Comparison of ENCODE assay signal across 8 mouse cellular contexts in genomic region chr2:120970559-120971080, GRCm38 (mm10). TPM values are rescaled to one million over a fixed set of nuclear protein-coding genes. Genes with fewer than 3 reads are reported as not detected.
DNase-seq lines count a peak whose midpoint lies in the region; ATAC-seq and TF ChIP-seq lines count a peak whose summit lies in the region.

Ubr1 (minus strand) TSS chr2:120970715.

- peak within 1 kb of the TSS; percentile 83 for H3K4me3 ChIP-seq in hindbrain, postnatal 0 days (ENCODE audit: low read length)
- peak within 1 kb of the TSS; percentile 82 for H3K4me3 ChIP-seq in left cerebral cortex, adult 2 months
- H3K4me3 ChIP-seq in macrophage (ENCODE audit: inconsistent target): peak within 1 kb of the TSS; percentile 88

- H3K4me2 ChIP-seq in hindbrain, postnatal 0 days (ENCODE audit: low read depth, low read length): peak within 1 kb of the TSS; percentile 89

- ATAC-seq in activated CD4-positive, CD25-positive, alpha-beta regulatory T cell, adult 4 months: peak; percentile 95
- ATAC-seq in common myeloid progenitor, adult 5-6 weeks (replicated peaks; ENCODE audit: low read depth, poor library complexity, severe bottlenecking): peak; percentile 98
- ATAC-seq in hindbrain, postnatal 0 days: peak; percentile 94

- intact Hi-C loops in left cerebral cortex, adult 2 months (cut with DNase I): no loop called here

- H3K9ac ChIP-seq in hindbrain, postnatal 0 days (replicated peaks; ENCODE audit: low read length): peak within 1 kb of the TSS; percentile 83

- no peaks in the 10 kb centered on the region for H3K9me3 ChIP-seq in hindbrain, postnatal 0 days (ENCODE audit: low read length)

- H3K27me3 ChIP-seq in hindbrain, postnatal 0 days (ENCODE audit: insufficient read depth, low read length): no peaks in the 10 kb centered on the region

- H3K4me1 ChIP-seq in hindbrain, postnatal 0 days (ENCODE audit: insufficient read depth, low read length): peaks cover 12% of the 10 kb centered on the region

- H3K79me2 ChIP-seq in macrophage (ENCODE audit: inconsistent target): peaks cover 47% of the 10 kb centered on the region

- peak; percentile 67 to 79 for DNase-seq in gastrocnemius, adult 8-10 months (ENCODE audit: low spot score in 2 of 2)
- peak; percentile 96 for DNase-seq in hindbrain, postnatal 0 days (ENCODE audit: low spot score)
- DNase-seq in left cerebral cortex, adult 2 months (ENCODE audit: extremely low spot score in 1 of 2, low spot score in 2 of 2): peak; percentile 78 to 86
- peak; percentile 78 for DNase-seq in retina, postnatal 7 days (ENCODE audit: low read depth, low spot score)
- DNase-seq in urinary bladder, adult 18-20 months (ENCODE audit: low spot score in 2 of 2): peak; percentile 72 to 74

- H3K27ac ChIP-seq in hindbrain, postnatal 0 days: peak within 1 kb of the TSS; percentile 87
- H3K27ac ChIP-seq in left cerebral cortex, adult 2 months: peak within 1 kb of the TSS; percentile 94
- peak within 1 kb of the TSS; percentile 34 for H3K27ac ChIP-seq in macrophage

- no peaks in the 10 kb centered on the region; the same call in 1 of the 2 replicates for H3K36me3 ChIP-seq in hindbrain, postnatal 0 days (ENCODE audit: insufficient read depth, low read length)
- H3K36me3 ChIP-seq in macrophage (ENCODE audit: inconsistent target): no peaks in the 10 kb centered on the region

- under 1% methylated on average over 39 of the region's 39 CpGs for WGBS in hindbrain, postnatal 0 days
- under 1% methylated on average over 38 of the region's 39 CpGs for WGBS in macrophage (ENCODE audit: missing documents)

- peak; percentile 40 for TF ChIP-seq CTCF in hindbrain, postnatal 0 days (IDR thresholded peaks at IDR 0.05; ENCODE audit: low read depth)
- TF ChIP-seq CTCF in left cerebral cortex, adult 2 months (IDR thresholded peaks at IDR 0.05): no peak; the same call in 1 of the 2 replicates

RNA-seq across cellular contexts. Expression of gene Ubr1, which starts in this region (rescaled TPM):
- 10 to 100 TPM; 32.0 to 46.4 TPM for polyA plus RNA-seq in activated CD4-positive, CD25-positive, alpha-beta regulatory T cell, adult 4 months (2017; shearing (Covaris generic))
- 30.4 and 33.0 TPM in 2 replicates for total RNA-seq in common myeloid progenitor, adult 5-6 weeks (2017)
- total RNA-seq in gastrocnemius, adult 8-10 months (2022): 10 to 100 TPM; 27.4 to 31.5 (median 29.6) TPM
- 27.8 and 34.8 TPM in 2 replicates for total RNA-seq in hindbrain, postnatal 0 days (2014; rRNA removed)
- polyA plus RNA-seq in hindbrain, postnatal 0 days (2015; fragmentation: Nextera tagmentation; extraction: Ambion mirVana): 27.3 and 27.5 TPM in 2 replicates
- 10 to 100 TPM; 41.8 to 45.0 TPM for total RNA-seq in left cerebral cortex, adult 2 months (2021)
- 10 to 100 TPM; 19.4 to 90.0 (median 62.6) TPM for total RNA-seq in macrophage (2018; cell fraction: chromatin; rRNA removed)
- 10 to 100 TPM in 9 of 26 experiments, 1 to 10 TPM in 17; 4.6 to 13.0 (median 9.0) TPM for total RNA-seq in macrophage (2018; cell fraction: cytosol; rRNA removed)
- total RNA-seq in macrophage (2018; cell fraction: nucleus; rRNA removed): 10 to 100 TPM; 11.8 to 49.6 (median 25.7) TPM
- 5.4 to 7.0 TPM (median 7.0 TPM) in 3 replicates for polyA plus RNA-seq in macrophage (2018)

Comparison
In these comparisons a context has a peak if more than half of its experiments do, and no peak if none do; other contexts are left out.
1. Peak in every context shown above with its lines: DNase-seq, ATAC-seq, H3K4me3 ChIP-seq and H3K27ac ChIP-seq.
2. H3K27ac ChIP-seq: peak in every context shown above with its lines; median percentile 94 in left cerebral cortex, adult 2 months; 87 in hindbrain, postnatal 0 days; 34 in macrophage.